ENCODE assay signal across 8 mouse cellular contexts in the genomic region with DNA sequence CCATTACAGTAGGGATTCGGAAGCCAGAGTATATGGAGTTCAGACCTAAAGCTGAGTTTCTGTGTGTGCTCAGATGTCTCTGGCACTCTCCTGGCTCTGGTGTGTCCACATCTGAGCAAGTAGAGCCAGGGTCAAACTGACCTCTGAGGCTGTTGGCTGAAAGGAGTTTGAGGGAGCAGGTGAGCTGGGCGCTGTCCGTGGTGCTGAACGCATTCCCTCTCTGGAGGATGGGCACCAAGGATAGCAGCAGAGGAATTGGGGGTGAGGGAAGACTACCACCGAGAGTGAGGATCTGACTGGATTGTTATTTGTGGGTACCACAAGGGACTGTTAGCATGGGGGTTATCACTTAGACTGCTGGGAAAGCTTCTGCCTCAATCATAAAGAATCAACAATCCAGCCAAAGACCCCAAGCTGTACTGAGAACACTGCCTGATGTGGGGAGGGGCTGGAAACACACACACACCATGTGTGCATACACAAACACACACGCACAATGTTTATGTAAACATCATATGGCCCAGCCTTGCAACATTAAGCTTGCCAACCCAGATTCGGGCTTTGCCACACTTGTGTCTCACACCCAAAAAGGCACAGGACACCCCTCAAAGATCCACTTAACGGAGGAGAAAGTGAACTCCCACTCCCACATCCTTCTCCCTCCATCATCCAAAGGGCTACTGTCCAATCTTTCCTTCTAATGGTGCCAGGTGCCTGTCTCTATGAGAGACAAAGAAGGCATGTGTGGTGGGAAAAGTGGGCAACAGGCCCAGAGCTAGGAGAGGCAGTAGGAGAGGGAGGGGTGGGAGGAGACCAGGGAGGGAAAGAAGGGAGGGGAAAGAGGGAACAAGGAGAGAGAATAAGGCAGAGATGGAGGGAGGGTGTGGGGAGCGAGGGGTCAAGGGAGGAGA. TPM values are rescaled to one million over a fixed set of nuclear protein-coding genes. Genes with fewer than 3 reads are reported as not detected.
A peak's percentile ranks its signal among the peaks of the same experiment; 100 is the strongest.
DNase-seq lines count a peak whose midpoint lies in the region; ATAC-seq lines count a peak whose summit lies in the region.

No protein-coding gene starts in this region.

- H3K4me3 ChIP-seq in kidney, embryonic 16.5 days (ENCODE audit: low read length): no peak overlapping the region
- no peak overlapping the region for H3K4me3 ChIP-seq in hindbrain, embryonic 14.5 days (replicated peaks; ENCODE audit: low read length)

- no peaks in the 10 kb centered on the region for H3K4me1 ChIP-seq in kidney, embryonic 16.5 days (ENCODE audit: insufficient read depth, low read length)
- H3K4me1 ChIP-seq in hindbrain, embryonic 14.5 days (replicated peaks; ENCODE audit: control insufficient read depth, insufficient read depth, low read length): peaks cover 5% of the 10 kb centered on the region; the same call in 1 of the 2 replicates

- no peaks in the 10 kb centered on the region for H3K9me3 ChIP-seq in kidney, embryonic 16.5 days (ENCODE audit: low read length)
- H3K9me3 ChIP-seq in hindbrain, embryonic 14.5 days (ENCODE audit: control insufficient read depth, low read length): no peaks in the 10 kb centered on the region

- DNase-seq in kidney, adult 18-20 months: peak; percentile 54
- peak; percentile 54 for DNase-seq in Muller cell, postnatal 12 days (ENCODE audit: inconsistent ontology term)
- peak; percentile 80 for DNase-seq in embryo, embryonic 10.5 days (ENCODE audit: low spot score)
- DNase-seq in hindbrain, embryonic 14.5 days (ENCODE audit: low spot score): peak; percentile 57
- peak; percentile 63 for DNase-seq in lung, postnatal 10 days
- DNase-seq in testis, postnatal 10 days (ENCODE audit: low spot score): peak; percentile 86
- no peak for DNase-seq in cerebellum, adult 8-10 months

- WGBS in kidney, embryonic 16.5 days: 43% methylated on average over 9 of the region's 9 CpGs
- 47% methylated on average over 9 of the region's 9 CpGs for WGBS in hindbrain, embryonic 14.5 days

- H3K4me2 ChIP-seq in kidney, embryonic 16.5 days (replicated peaks; ENCODE audit: low read depth, low read length): no peak overlapping the region
- H3K4me2 ChIP-seq in hindbrain, embryonic 14.5 days (replicated peaks): no peak overlapping the region

- H3K27ac ChIP-seq in kidney, embryonic 16.5 days (ENCODE audit: low read length): no peak overlapping the region
- H3K27ac ChIP-seq in hindbrain, embryonic 14.5 days: peak overlapping the region; percentile 69

- no peak overlapping the region for H3K9ac ChIP-seq in kidney, embryonic 16.5 days (replicated peaks; ENCODE audit: low read length)
- H3K9ac ChIP-seq in hindbrain, embryonic 14.5 days: no peak overlapping the region

- no peaks in the 10 kb centered on the region for H3K27me3 ChIP-seq in kidney, embryonic 16.5 days (ENCODE audit: insufficient read depth, low read length)
- no peaks in the 10 kb centered on the region for H3K27me3 ChIP-seq in hindbrain, embryonic 14.5 days (ENCODE audit: control insufficient read depth, insufficient read depth, low read length)

- no peak for ATAC-seq in kidney, embryonic 16.5 days (ENCODE audit: low FRiP score, low TSS enrichment)
- ATAC-seq in hindbrain, embryonic 14.5 days (ENCODE audit: low FRiP score): peak; percentile 70; the same call in 1 of the 2 replicates

- no peaks in the 10 kb centered on the region for H3K36me3 ChIP-seq in kidney, embryonic 16.5 days (ENCODE audit: insufficient read depth, low read length)
- H3K36me3 ChIP-seq in hindbrain, embryonic 14.5 days (replicated peaks; ENCODE audit: control insufficient read depth, insufficient read depth): no peaks in the 10 kb centered on the region

RNA-seq across cellular contexts. Expression of a gene that starts 57.8 kb away (rescaled TPM):
- polyA plus RNA-seq in kidney, embryonic 16.5 days (2015; fragmentation: Nextera tagmentation; extraction: Ambion mirVana): 3.2 and 4.4 TPM in 2 replicates
- polyA plus RNA-seq in hindbrain, embryonic 14.5 days (2014; fragmentation: Nextera tagmentation; extraction: Ambion mirVana): 57.3 and 65.9 TPM in 2 replicates

Comparison
In these comparisons a context has a peak if more than half of its experiments do, and no peak if none do; other contexts are left out.
1. RNA of a gene that starts 57.8 kb away (polyA plus RNA-seq): 57.3 to 65.9 TPM in hindbrain, embryonic 14.5 days; 3.2 to 4.4 TPM in kidney, embryonic 16.5 days; every median in the first group is over 10 times any median in the second.